Mouse (Mus musculus): ENCODE measurements around the gene Lilrb4a. TPM values are rescaled to one million over a fixed set of nuclear protein-coding genes. Genes with fewer than 3 reads are reported as not detected.

The Lilrb4a gene
- polyA plus RNA-seq, 1 experiment from 2014 or later = 1,114 TPM

Other genes starting within 250 kb of the Lilrb4a start
- 497 to 1,039 TPM (median 515 TPM) in 3 replicates for gene Gm49339, start 10.3 kb upstream of the Lilrb4a start, polyA plus RNA-seq (2018)
- gene Lilr4b, start 10.3 kb upstream of the Lilrb4a start, polyA plus RNA-seq (2018) = 624 to 1,366 TPM (median 950 TPM) in 3 replicates
- not detected in 3 replicates for gene Fam162b, start 99.6 kb downstream of the Lilrb4a start, polyA plus RNA-seq (2018)
- not detected in 3 replicates for gene Gprc6a, start 140.5 kb downstream of the Lilrb4a start, polyA plus RNA-seq (2018)
- gene Rfx6, start 186.8 kb downstream of the Lilrb4a start, polyA plus RNA-seq (2018) = not detected in 3 replicates